Mouse (Mus musculus) CH12.LX (cell line): Measurements from ENCODE around the gene Pde4d. TPM values are rescaled to one million over a fixed set of nuclear protein-coding genes. Genes with fewer than 3 reads are reported as not detected.

Experiments used
- DNase-seq: peaks from one replicate; pipeline ENCODE4 v3.0.0-alpha.2; 2013; ENCODE audit errors: extremely low read depth
- H3K27ac ChIP-seq: 2 replicates; pipeline ENCODE4 v1.5.1; 2012; ENCODE audit warnings: low read depth, mild to moderate bottlenecking, control low read depth, moderate library complexity; ENCODE audit not compliant: insufficient read depth
- H3K27me3 ChIP-seq: replicated peaks from 2 replicates; pipeline ENCODE3; 2012; ENCODE audit warnings: inconsistent platforms
- H3K36me3 ChIP-seq, 2 experiments: replicated peaks in 1 of 2; 2 replicates each; pipeline versions ENCODE3 to v1.6.1; 2012; ENCODE audit warnings: inconsistent platforms in 1 of 2, low read length in 1 of 2, mild to moderate bottlenecking in 1 of 2, mixed read lengths in 1 of 2, moderate library complexity in 1 of 2; ENCODE audit not compliant: control insufficient read depth in 1 of 2, insufficient read depth in 1 of 2
- H3K4me1 ChIP-seq, 2 experiments: 2 replicates each; pipeline ENCODE4 v1.6.1; 2012; ENCODE audit warnings: inconsistent platforms in 1 of 2, moderate library complexity in 1 of 2; ENCODE audit not compliant: insufficient read depth in 2 of 2, control insufficient read depth in 1 of 2
- H3K4me2 ChIP-seq: 2 replicates; pipeline ENCODE4 v1.6.1; 2012; ENCODE audit warnings: low read depth, mild to moderate bottlenecking, control low read depth; ENCODE audit not compliant: poor library complexity, insufficient read depth, severe bottlenecking
- H3K4me3 ChIP-seq, 3 experiments: fragments of 150-350 bp in 1 of 3; sonication (generic) in 1 of 3; replicated peaks in 1 of 3; 2 replicates each; pipeline versions ENCODE3 to v1.5.1; 2011 to 2012; ENCODE audit warnings: low read depth in 2 of 3, low read length in 2 of 3, mild to moderate bottlenecking in 2 of 3, moderate library complexity in 2 of 3, control low read depth in 1 of 3, improper control_type of control experiment in 1 of 3, inconsistent platforms in 1 of 3, mixed read lengths in 1 of 3; ENCODE audit not compliant: poor library complexity in 1 of 3
- H3K79me2 ChIP-seq: replicated peaks from 2 replicates; pipeline ENCODE4 v1.6.1; 2012; ENCODE audit warnings: mild to moderate bottlenecking, moderate library complexity; ENCODE audit not compliant: control insufficient read depth, poor library complexity, insufficient read depth, severe bottlenecking; ENCODE audit errors: extremely low read depth
- H3K9ac ChIP-seq: 2 replicates; pipeline ENCODE4 v1.6.1; 2012; ENCODE audit warnings: low read depth, mild to moderate bottlenecking, control low read depth, moderate library complexity; ENCODE audit not compliant: insufficient read depth
- H3K9me3 ChIP-seq: replicated peaks from 2 replicates; pipeline ENCODE3; 2012; ENCODE audit warnings: low read length, inconsistent platforms, mixed read lengths
- BHLHE40 ChIP-seq: IDR thresholded peaks from 2 replicates; pipeline ENCODE4 v1.6.1; 2011; ENCODE audit warnings: mild to moderate bottlenecking, low read depth, low read length, improper control_type of control experiment
- CHD1 ChIP-seq: IDR thresholded peaks from 2 replicates; pipeline ENCODE4 v1.6.1; 2012; ENCODE audit warnings: low read depth, low read length, improper control_type of control experiment, inconsistent platforms
- HCFC1 ChIP-seq: IDR thresholded peaks from 2 replicates; pipeline ENCODE4 v1.6.1; 2012; ENCODE audit warnings: low read depth, mild to moderate bottlenecking, inconsistent platforms, low read length, improper control_type of control experiment
- IRF4 ChIP-seq: IDR thresholded peaks from 2 replicates; pipeline ENCODE4 v1.6.1; 2014; ENCODE audit warnings: low read depth, mild to moderate bottlenecking, inconsistent platforms, low read length, improper control_type of control experiment
- KAT2A ChIP-seq: IDR thresholded peaks from 2 replicates; pipeline ENCODE4 v1.6.1; 2012; ENCODE audit warnings: low read length, improper control_type of control experiment, inconsistent platforms; ENCODE audit not compliant: insufficient replicate concordance
- MAFK ChIP-seq: IDR thresholded peaks from 2 replicates; pipeline ENCODE4 v1.6.1; 2011; ENCODE audit warnings: low read length, improper control_type of control experiment; ENCODE audit not compliant: insufficient replicate concordance
- MAX ChIP-seq: IDR thresholded peaks from 2 replicates; pipeline ENCODE4 v1.6.1; 2011; ENCODE audit warnings: low read length, improper control_type of control experiment
- MEF2A ChIP-seq: IDR thresholded peaks from 2 replicates; pipeline ENCODE4 v1.6.1; 2014; ENCODE audit warnings: low read depth, mild to moderate bottlenecking, inconsistent platforms, low read length, improper control_type of control experiment, borderline replicate concordance
- MYC ChIP-seq: IDR thresholded peaks from 2 replicates; pipeline ENCODE4 v1.6.1; 2011; ENCODE audit warnings: low read depth, mild to moderate bottlenecking, improper control_type of control experiment, low read length
- POLR2A ChIP-seq: IDR thresholded peaks from 2 replicates; pipeline ENCODE4 v1.6.1; 2011; ENCODE audit warnings: low read depth, mild to moderate bottlenecking, improper control_type of control experiment, low read length
- POLR2AphosphoS2 ChIP-seq: IDR thresholded peaks from 2 replicates; pipeline ENCODE4 v1.6.1; 2011; ENCODE audit warnings: low read depth, low read length, improper control_type of control experiment
- RAD21 ChIP-seq: IDR thresholded peaks from 2 replicates; pipeline ENCODE4 v1.6.1; 2011; ENCODE audit warnings: low read depth, mild to moderate bottlenecking, low read length, improper control_type of control experiment, moderate library complexity
- SIN3A ChIP-seq: IDR thresholded peaks from 2 replicates; pipeline ENCODE4 v1.6.1; 2012; ENCODE audit warnings: low read length, improper control_type of control experiment, inconsistent platforms
- TBP ChIP-seq: conservative IDR thresholded peaks from 2 replicates; pipeline ENCODE4 v1.6.1; 2011; ENCODE audit warnings: low read depth, low read length, improper control_type of control experiment
- TCF12 ChIP-seq: IDR thresholded peaks from 2 replicates; pipeline ENCODE4 v1.6.1; 2014; ENCODE audit warnings: low read depth, mild to moderate bottlenecking, inconsistent platforms, low read length, improper control_type of control experiment
- UBTF ChIP-seq: IDR thresholded peaks from 2 replicates; pipeline ENCODE4 v1.6.1; 2012; ENCODE audit warnings: low read depth, mild to moderate bottlenecking, inconsistent platforms, low read length, improper control_type of control experiment, moderate library complexity
- USF1 ChIP-seq: IDR thresholded peaks from 2 replicates; pipeline ENCODE4 v1.6.1; 2014; ENCODE audit warnings: low read depth, mild to moderate bottlenecking, inconsistent platforms, low read length, improper control_type of control experiment
- USF2 ChIP-seq: conservative IDR thresholded peaks from 2 replicates; pipeline ENCODE4 v1.6.1; 2011; ENCODE audit warnings: low read depth, low read length, improper control_type of control experiment
- ZC3H11A ChIP-seq: IDR thresholded peaks from 2 replicates; pipeline ENCODE4 v1.6.1; 2012; ENCODE audit warnings: low read depth, mild to moderate bottlenecking, inconsistent platforms, low read length, improper control_type of control experiment
- ZNF384 ChIP-seq: IDR thresholded peaks from 2 replicates; pipeline ENCODE4 v1.6.1; 2012; ENCODE audit warnings: low read depth, low read length, improper control_type of control experiment, inconsistent platforms
- dilution Hi-C: fragments of 300-500 bp; cut with MboI; formaldehyde crosslinking; loops from 2 replicates; pipeline ENCODE4 v1.14.3; 2020; ENCODE audit warnings: low sequenced_read_pairs; ENCODE audit not compliant: extremely low pct_unique_long_range_greater_than_20kb, extremely low pct_ligation_motif_present
- in situ Hi-C: fragments of 300-500 bp; cut with MboI; formaldehyde crosslinking; loops from 3 replicates; pipeline ENCODE4 v1.14.3; 2019; ENCODE audit warnings: low sequenced_read_pairs, low pct_ligation_motif_present, low pct_unique_long_range_greater_than_20kb, mixed read lengths
- polyA plus RNA-seq: library from polyadenylated mRNA; unstranded; fragments of >175 nt; gene quantifications from 2 replicates; pipeline ENCODE4 v1.2.1, GENCODE M21; 2012; ENCODE audit warnings: low read depth; ENCODE audit not compliant: insufficient read length
- total RNA-seq, 2 experiments: library from RNA; depleted of rRNA; stranded (reverse); fragments of 300-350 nt in 1 of 2; fragments of >200 nt in 1 of 2; gene quantifications; 2 replicates each; pipeline ENCODE4 v1.2.3; 2012 to 2014

The Pde4d gene
- total and polyA plus RNA-seq, 3 experiments: not detected

GRCm38 (mm10) chr13:108439012-108439411, 10.7 kb upstream of the Pde4d start:
- H3K9ac ChIP-seq: no peak overlapping the region
- no peaks in the 10 kb centered on the region for H3K36me3 ChIP-seq
- DNase-seq: no peak
- no peaks in the 10 kb centered on the region for H3K9me3 ChIP-seq
- H3K27me3 ChIP-seq: no peaks in the 10 kb centered on the region
- H3K4me2 ChIP-seq: no peak overlapping the region
- TF ChIP-seq ZC3H11A (no peak), MEF2A (no peak), BHLHE40 (no peak), TCF12 (no peak), POLR2A (no peak), USF2 (no peak), IRF4 (no peak), KAT2A (no peak), MYC (no peak), UBTF (no peak), MAFK (no peak), MAX (no peak), USF1 (no peak)
- TF ChIP-seq, all 38 proteins: peak for 0
- dilution Hi-C loops (no loop called here), in situ Hi-C loops (no loop called here)
- Histone ChIP-seq H3K4me3 (no peak overlapping the region), H3K27ac (no peak overlapping the region), H3K79me2 (no peaks in the 10 kb centered on the region), H3K4me1 (no peaks in the 10 kb centered on the region)

- no peak for TF ChIP-seq POLR2A
- dilution Hi-C loops: no loop called here
These were observed 1.3 kb upstream of the Pde4d start for GRCm38 (mm10) chr13:108448348-108448931.

GRCm38 (mm10) chr13:108451122-108451521, 1.4 kb downstream of the Pde4d start:
- Histone ChIP-seq H3K79me2 (no peaks in the 10 kb centered on the region), H3K4me2 (no peak overlapping the region)
- dilution Hi-C loops: no loop called here

More at GRCm38 (mm10) chr13:108448348-108448931, 1.3 kb upstream of the Pde4d start:
- Histone ChIP-seq H3K27ac (no peak overlapping the region), H3K79me2 (no peaks in the 10 kb centered on the region), H3K36me3 (no peaks in the 10 kb centered on the region), H3K27me3 (no peaks in the 10 kb centered on the region), H3K4me3 (no peak overlapping the region), H3K4me2 (no peak overlapping the region), H3K9ac (no peak overlapping the region), H3K4me1 (no peaks in the 10 kb centered on the region), H3K9me3 (no peaks in the 10 kb centered on the region)
- no peak for DNase-seq
- in situ Hi-C loops: no loop called here

More at GRCm38 (mm10) chr13:108451122-108451521, 1.4 kb downstream of the Pde4d start:
- H3K9ac ChIP-seq: no peak overlapping the region
- H3K27ac ChIP-seq: no peak overlapping the region
- H3K27me3 ChIP-seq: no peaks in the 10 kb centered on the region
- no peak for TF ChIP-seq ZNF384
- TF ChIP-seq TCF12: no peak
- TF ChIP-seq POLR2AphosphoS2: no peak
- no peak for TF ChIP-seq SIN3A
- TF ChIP-seq RAD21: no peak
- TF ChIP-seq MAX: no peak
- TF ChIP-seq TBP: no peak
- no peak for TF ChIP-seq POLR2A
- TF ChIP-seq USF1: no peak
- no peak for TF ChIP-seq HCFC1
- TF ChIP-seq ZC3H11A: no peak
- no peak for TF ChIP-seq CHD1
- TF ChIP-seq USF2: no peak
- no peak for TF ChIP-seq UBTF
- H3K4me1 ChIP-seq: no peaks in the 10 kb centered on the region
- H3K36me3 ChIP-seq: no peaks in the 10 kb centered on the region
- no peak overlapping the region for H3K4me3 ChIP-seq
- no peak for DNase-seq
- H3K9me3 ChIP-seq: no peaks in the 10 kb centered on the region
- in situ Hi-C loops: no loop called here
